Mouse (Mus musculus) limb, embryonic 14.5 days (tissue): ENCODE results near the gene Snx9. TPM values are rescaled to one million over a fixed set of nuclear protein-coding genes. Genes with fewer than 3 reads are reported as not detected.

Experiments
- ATAC-seq: fragments of 200-750 bp; cut with Nextera tagmentation; 2 replicates; pipeline ENCODE4 v1.8.0; 2017; ENCODE audit warnings: low read depth, moderate number of reproducible peaks, moderate TSS enrichment; ENCODE audit not compliant: low FRiP score
- DNase-seq: peaks from one replicate; pipeline ENCODE4 v3.0.0-alpha.2; 2015; ENCODE audit warnings: low spot score
- H3K27ac ChIP-seq: fragments of 300-500 bp; sonication (generic); replicated peaks from 2 replicates; pipeline ENCODE4 v1.5.1; 2014; ENCODE audit warnings: low read depth, mild to moderate bottlenecking, low read length, moderate library complexity, mixed read lengths
- H3K27me3 ChIP-seq: fragments of 300-500 bp; sonication (generic); 2 replicates; pipeline ENCODE4 v1.6.1; 2014; ENCODE audit warnings: low read length, mixed read lengths; ENCODE audit not compliant: control insufficient read depth, insufficient read depth
- H3K36me3 ChIP-seq: fragments of 300-500 bp; sonication (generic); 2 replicates; pipeline ENCODE4 v1.6.1; 2014; ENCODE audit warnings: mild to moderate bottlenecking, low read length, moderate library complexity, mixed read lengths; ENCODE audit not compliant: control insufficient read depth, insufficient read depth
- H3K4me1 ChIP-seq: fragments of 300-500 bp; sonication (generic); 2 replicates; pipeline ENCODE4 v1.6.1; 2014; ENCODE audit warnings: antibody characterized with exemption, low read length, mixed read lengths; ENCODE audit not compliant: control insufficient read depth, insufficient read depth
- H3K4me2 ChIP-seq: fragments of 300-500 bp; sonication (generic); replicated peaks from 2 replicates; pipeline ENCODE4 v1.6.1; 2014; ENCODE audit warnings: low read depth, mild to moderate bottlenecking, low read length, moderate library complexity; ENCODE audit not compliant: severe bottlenecking
- H3K4me3 ChIP-seq: fragments of 300-500 bp; sonication (generic); replicated peaks from 2 replicates; pipeline ENCODE4 v1.5.1; 2014; ENCODE audit warnings: low read length
- H3K9ac ChIP-seq: fragments of 300-500 bp; sonication (generic); 2 replicates; pipeline ENCODE4 v1.6.1; 2014; ENCODE audit warnings: mild to moderate bottlenecking, low read depth, low read length, moderate library complexity; ENCODE audit not compliant: severe bottlenecking
- H3K9me3 ChIP-seq: fragments of 300-500 bp; sonication (generic); 2 replicates; pipeline ENCODE4 v1.6.1; 2016; ENCODE audit warnings: low read length; ENCODE audit not compliant: control insufficient read depth
- POLR2A ChIP-seq: fragments of 200-500 bp; IDR thresholded peaks from 2 replicates; pipeline ENCODE4 v1.8.0; 2012; ENCODE audit warnings: inconsistent platforms, mild to moderate bottlenecking, moderate library complexity, borderline replicate concordance; ENCODE audit not compliant: insufficient read depth, insufficient read length; ENCODE audit errors: extremely low read depth
- WGBS: fragments of 180-500 bp; shearing (Covaris S2); extraction: QIAGEN DNeasy Blood & Tissue Kit; methylation state at CpG from one replicate; pipeline ENCODE4 v1.1.7; 2014; 5-methylcytosine and 5-hydroxymethylcytosine counted together
- polyA plus RNA-seq, 2 experiments: library from polyadenylated mRNA; depleted of rRNA in 1 of 2; stranded (reverse) in 1 of 2; unstranded in 1 of 2; fragments of >200 nt; fragmentation: Nextera tagmentation in 1 of 2; extraction: Ambion mirVana in 1 of 2; gene quantifications; 2 replicates each; pipeline versions ENCODE4 v1.2.1 to v1.2.3; 2012 to 2014

The Snx9 gene
- polyA plus RNA-seq, 2 experiments: 39.1 to 41.9 TPM

DNA sequence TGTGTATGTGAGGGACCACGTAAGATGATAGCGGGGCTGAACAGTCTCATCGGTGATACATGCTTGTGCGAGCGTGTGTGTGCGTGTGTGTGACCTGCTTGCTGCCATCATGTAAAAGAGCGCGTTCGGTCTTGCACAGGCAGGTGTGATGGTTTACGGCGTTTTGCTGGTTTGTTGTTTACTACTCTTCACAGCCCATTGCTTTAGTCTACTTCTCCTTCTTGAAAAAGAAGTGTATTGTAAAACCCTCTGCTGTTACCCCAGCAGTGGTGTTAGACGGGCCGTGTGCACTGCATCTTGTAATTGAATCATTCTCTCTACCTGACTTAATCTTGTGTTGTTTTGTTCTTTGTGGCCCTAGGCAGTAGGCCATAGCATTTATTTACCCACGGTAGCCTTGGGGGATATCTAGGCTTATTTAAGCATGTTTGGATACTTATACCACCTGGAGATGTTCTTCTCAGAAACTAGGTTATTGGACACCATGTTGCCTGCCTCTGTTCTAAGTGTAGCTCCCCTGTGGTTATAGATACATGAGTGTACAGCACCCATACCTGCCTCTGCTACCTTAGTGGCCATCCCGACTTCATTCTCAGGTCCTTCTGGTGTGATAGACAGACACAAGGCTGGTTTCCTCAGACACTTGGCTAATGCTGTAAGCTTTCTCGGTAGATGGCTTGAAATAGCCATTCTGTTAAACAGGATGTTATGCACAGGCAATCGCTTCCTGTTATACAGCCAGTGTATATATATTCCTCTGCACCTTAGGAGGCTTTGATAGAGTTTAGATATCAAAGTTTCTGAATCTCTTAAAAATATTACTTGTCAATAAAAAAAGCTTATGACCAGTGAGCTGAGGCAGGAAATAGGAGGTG is 56.4 kb downstream of the Snx9 start:
- no peak for ATAC-seq
- H3K4me2 ChIP-seq: no peak overlapping the region
- H3K27ac ChIP-seq: no peak overlapping the region
- H3K4me1 ChIP-seq: no peaks in the 10 kb centered on the region
- no peak overlapping the region for H3K9ac ChIP-seq
- peaks cover 36% of the 10 kb centered on the region for H3K36me3 ChIP-seq
- WGBS: 85% methylated on average over 17 of the region's 17 CpGs
- TF ChIP-seq POLR2A: no peak
- no peak overlapping the region for H3K4me3 ChIP-seq
- H3K27me3 ChIP-seq: no peaks in the 10 kb centered on the region
- DNase-seq: no peak
- H3K9me3 ChIP-seq: no peaks in the 10 kb centered on the region

DNA sequence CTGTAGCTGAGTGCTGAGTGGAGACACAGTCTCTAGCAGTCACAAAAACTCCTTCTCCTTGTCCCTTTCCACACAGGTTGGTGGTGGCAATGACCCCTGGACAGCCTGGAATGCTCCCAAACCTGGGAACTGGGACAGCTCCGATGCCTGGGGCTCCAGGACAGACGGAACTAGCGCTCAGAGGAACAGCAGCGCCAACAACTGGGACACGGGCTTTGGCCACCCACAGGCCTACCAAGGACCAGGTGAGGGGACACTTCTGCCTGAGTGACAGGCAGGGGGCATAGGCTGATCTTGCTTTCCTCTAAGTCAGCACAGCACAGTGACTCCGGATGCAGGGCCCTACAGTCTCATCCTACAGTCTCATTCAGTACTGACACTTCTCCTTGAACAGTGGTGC is 58.1 kb downstream of the Snx9 start:
- no peak for DNase-seq
- Histone ChIP-seq H3K9ac (no peak overlapping the region), H3K4me3 (no peak overlapping the region), H3K27ac (no peak overlapping the region), H3K36me3 (peaks cover 42% of the 10 kb centered on the region), H3K4me1 (no peaks in the 10 kb centered on the region), H3K4me2 (no peak overlapping the region), H3K27me3 (no peaks in the 10 kb centered on the region), H3K9me3 (no peaks in the 10 kb centered on the region)
- TF ChIP-seq POLR2A: no peak
- ATAC-seq: no peak
- WGBS: 89% methylated on average over 6 of the region's 6 CpGs

DNA sequence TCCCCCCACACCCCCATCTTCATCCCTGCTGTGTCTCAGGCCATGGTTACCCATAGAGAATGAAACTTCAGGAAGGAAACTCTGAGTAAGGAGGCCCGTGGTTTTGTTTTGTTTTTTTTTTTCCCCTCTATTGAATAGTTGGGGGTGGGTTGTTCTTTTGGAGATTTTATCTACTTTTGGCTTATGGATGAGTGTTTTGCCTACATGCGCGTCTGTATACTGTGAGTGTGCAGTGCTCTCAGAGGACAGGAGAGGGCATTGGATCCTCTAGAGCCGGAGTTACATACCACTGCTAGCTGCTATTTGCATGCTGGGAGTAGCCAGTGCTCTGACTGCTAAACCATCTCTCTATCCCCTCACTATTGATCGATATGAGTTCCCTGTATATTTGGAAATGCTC is 60.3 kb downstream of the Snx9 start:
- no peak overlapping the region for H3K27ac ChIP-seq
- H3K27me3 ChIP-seq: no peaks in the 10 kb centered on the region
- no peak for DNase-seq
- H3K9me3 ChIP-seq: no peaks in the 10 kb centered on the region
- no peak overlapping the region for H3K4me2 ChIP-seq
- ATAC-seq: no peak
- no peak overlapping the region for H3K9ac ChIP-seq
- no peaks in the 10 kb centered on the region for H3K4me1 ChIP-seq
- peaks cover 54% of the 10 kb centered on the region for H3K36me3 ChIP-seq
- no peak overlapping the region for H3K4me3 ChIP-seq
- WGBS: 85% methylated on average over 5 of the region's 5 CpGs
- TF ChIP-seq POLR2A: no peak

DNA sequence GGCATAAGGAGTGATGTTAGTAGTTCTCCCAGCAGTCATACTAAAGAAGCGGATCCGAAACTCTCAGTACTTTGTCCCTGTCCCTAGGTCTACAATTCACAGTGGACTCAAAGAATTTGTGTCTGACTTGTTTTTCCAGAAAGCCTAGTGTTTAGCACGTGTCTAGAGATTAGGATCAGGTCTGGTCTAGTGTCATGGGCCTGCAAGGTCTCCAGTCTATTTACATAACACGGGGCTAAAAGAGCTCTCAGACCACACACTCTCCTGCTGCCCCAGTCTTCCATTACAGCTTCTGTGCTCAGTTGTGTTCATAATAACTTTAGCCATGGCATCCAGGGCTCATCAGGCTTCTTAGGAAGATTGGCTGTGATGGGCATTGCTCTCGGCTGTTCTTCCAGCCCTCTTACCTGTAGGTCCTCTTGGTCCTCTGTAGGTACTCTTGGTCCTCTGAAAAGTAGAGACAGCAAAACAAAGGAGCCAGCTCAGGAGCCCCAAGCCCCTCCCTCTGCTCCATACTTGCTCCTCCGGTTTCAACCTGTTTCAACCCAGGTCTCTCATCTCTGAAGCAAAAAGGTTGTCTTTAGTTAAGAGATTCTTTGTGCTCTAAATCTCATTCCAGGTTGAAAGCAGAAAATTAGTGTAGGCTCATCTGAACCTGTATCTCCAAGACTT is 62.6 kb downstream of the Snx9 start:
- no peak overlapping the region for H3K27ac ChIP-seq

DNA sequence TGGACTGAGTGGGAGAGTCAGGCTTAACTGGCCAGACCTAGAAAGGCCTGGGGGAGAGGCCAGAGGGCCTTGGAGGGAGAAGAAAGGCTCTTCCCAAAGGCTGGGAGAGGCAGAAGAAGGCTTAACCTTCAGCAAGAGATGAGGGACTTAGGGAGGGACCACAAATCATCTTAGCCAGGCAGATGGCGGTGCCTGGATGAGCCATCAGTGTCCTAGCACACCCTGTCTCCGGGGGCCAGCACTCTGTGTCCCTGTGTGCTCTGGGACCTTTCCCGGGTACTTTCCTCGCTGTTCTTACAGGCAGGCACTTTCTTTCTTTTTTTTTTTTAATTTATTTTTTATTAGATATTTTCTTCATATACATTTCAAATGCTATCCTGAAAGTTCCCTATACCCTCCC is 68.6 kb downstream of the Snx9 start:
- WGBS: 95% methylated on average over 3 of the region's 4 CpGs
- H3K9ac ChIP-seq: no peak overlapping the region
- no peak overlapping the region for H3K4me2 ChIP-seq
- no peaks in the 10 kb centered on the region for H3K9me3 ChIP-seq
- DNase-seq (no peak), ATAC-seq (no peak)
- H3K4me1 ChIP-seq: no peaks in the 10 kb centered on the region
- TF ChIP-seq POLR2A: no peak
- no peak overlapping the region for H3K4me3 ChIP-seq
- H3K36me3 ChIP-seq: peaks cover 53% of the 10 kb centered on the region
- H3K27ac ChIP-seq: no peak overlapping the region
- H3K27me3 ChIP-seq: no peaks in the 10 kb centered on the region

More for the DNA sequence above, 62.6 kb downstream of the Snx9 start:
- TF ChIP-seq POLR2A: no peak
- H3K9ac ChIP-seq: no peak overlapping the region
- no peak for DNase-seq
- no peaks in the 10 kb centered on the region for H3K27me3 ChIP-seq
- 74% methylated on average over 6 of the region's 6 CpGs for WGBS
- H3K4me2 ChIP-seq: no peak overlapping the region
- H3K9me3 ChIP-seq: no peaks in the 10 kb centered on the region
- no peak overlapping the region for H3K4me3 ChIP-seq
- H3K36me3 ChIP-seq: peaks cover 78% of the 10 kb centered on the region
- no peaks in the 10 kb centered on the region for H3K4me1 ChIP-seq
- no peak for ATAC-seq
